Mouse (Mus musculus): ENCODE measurements around the gene Dbndd1. TPM values are rescaled to one million over a fixed set of nuclear protein-coding genes. Genes with fewer than 3 reads are reported as not detected.
"Not testable (repeated sequence)": the region's sequence is repeated elsewhere in the genome, so short reads cannot be mapped to it uniquely, and the experiment has no call there.

Gene Dbndd1
- polyA plus RNA-seq (2016; fragmentation: Nextera tagmentation; extraction: Ambion mirVana): 12.7 and 13.5 TPM in 2 replicates

- Histone ChIP-seq H3K9ac (replicated peaks) (peak within 1 kb of the TSS; percentile 76), H3K27ac (peak within 1 kb of the TSS; percentile 20), H3K9me3 (no peaks in the 10 kb centered on the region), H3K4me3 (replicated peaks) (peak within 1 kb of the TSS; percentile 73), H3K27me3 (peaks cover 48% of the 10 kb centered on the region), H3K36me3 (peaks cover 1% of the 10 kb centered on the region), H3K4me2 (peak within 1 kb of the TSS; percentile 87), H3K4me1 (replicated peaks) (peaks cover 28% of the 10 kb centered on the region)
- WGBS: under 1% methylated on average over 55 of the region's 63 CpGs
- ATAC-seq (ENCODE audit: insufficient number of reproducible peaks, insufficient read depth, low FRiP score, low TSS enrichment, low read depth): peak; percentile 23; the same call in 1 of the 2 replicates
Observed at GRCm38 (mm10) chr8:123514781-123515539, at the start of gene Dbndd1. Gene Dbndd1 (minus strand): TSS chr8:123515463.

GRCm38 (mm10) chr8:123564221-123564620 lies 49.0 kb upstream of the Dbndd1 start:
- not testable (repeated sequence) for ATAC-seq (ENCODE audit: insufficient number of reproducible peaks, insufficient read depth, low FRiP score, low TSS enrichment, low read depth); H3K9ac ChIP-seq (replicated peaks); H3K27me3 ChIP-seq; H3K4me3 ChIP-seq (replicated peaks); H3K4me1 ChIP-seq (replicated peaks); H3K27ac ChIP-seq; H3K36me3 ChIP-seq; H3K4me2 ChIP-seq; H3K9me3 ChIP-seq
- WGBS: no CpG with 5 or more reads among the region's 45 CpGs

GRCm38 (mm10) chr8:123537641-123538040 lies 22.4 kb upstream of the Dbndd1 start:
- H3K4me1 ChIP-seq (replicated peaks); H3K27ac ChIP-seq; H3K4me3 ChIP-seq (replicated peaks); H3K9ac ChIP-seq (replicated peaks); H3K9me3 ChIP-seq; H3K4me2 ChIP-seq; ATAC-seq (ENCODE audit: insufficient number of reproducible peaks, insufficient read depth, low FRiP score, low TSS enrichment, low read depth): not testable (repeated sequence)
- Histone ChIP-seq H3K36me3 (peaks cover 45% of the 10 kb centered on the region), H3K27me3 (peaks cover 15% of the 10 kb centered on the region)
- 81% methylated on average over 7 of the region's 14 CpGs for WGBS

GRCm38 (mm10) chr8:123536990-123537380 lies 21.7 kb upstream of the Dbndd1 start:
- no peaks in the 10 kb centered on the region for H3K9me3 ChIP-seq
- peaks cover 15% of the 10 kb centered on the region for H3K27me3 ChIP-seq
- peaks cover 51% of the 10 kb centered on the region for H3K36me3 ChIP-seq
- no peak overlapping the region for H3K4me2 ChIP-seq
- whole genome bisulfite sequencing: 17% methylated on average over 10 of the region's 10 CpGs
- no peak for ATAC-seq (ENCODE audit: insufficient number of reproducible peaks, insufficient read depth, low FRiP score, low TSS enrichment, low read depth)
- H3K4me1 ChIP-seq (replicated peaks): no peaks in the 10 kb centered on the region
- no peak overlapping the region for H3K4me3 ChIP-seq (replicated peaks)
- H3K27ac ChIP-seq: no peak overlapping the region
- no peak overlapping the region for H3K9ac ChIP-seq (replicated peaks)

DNA sequence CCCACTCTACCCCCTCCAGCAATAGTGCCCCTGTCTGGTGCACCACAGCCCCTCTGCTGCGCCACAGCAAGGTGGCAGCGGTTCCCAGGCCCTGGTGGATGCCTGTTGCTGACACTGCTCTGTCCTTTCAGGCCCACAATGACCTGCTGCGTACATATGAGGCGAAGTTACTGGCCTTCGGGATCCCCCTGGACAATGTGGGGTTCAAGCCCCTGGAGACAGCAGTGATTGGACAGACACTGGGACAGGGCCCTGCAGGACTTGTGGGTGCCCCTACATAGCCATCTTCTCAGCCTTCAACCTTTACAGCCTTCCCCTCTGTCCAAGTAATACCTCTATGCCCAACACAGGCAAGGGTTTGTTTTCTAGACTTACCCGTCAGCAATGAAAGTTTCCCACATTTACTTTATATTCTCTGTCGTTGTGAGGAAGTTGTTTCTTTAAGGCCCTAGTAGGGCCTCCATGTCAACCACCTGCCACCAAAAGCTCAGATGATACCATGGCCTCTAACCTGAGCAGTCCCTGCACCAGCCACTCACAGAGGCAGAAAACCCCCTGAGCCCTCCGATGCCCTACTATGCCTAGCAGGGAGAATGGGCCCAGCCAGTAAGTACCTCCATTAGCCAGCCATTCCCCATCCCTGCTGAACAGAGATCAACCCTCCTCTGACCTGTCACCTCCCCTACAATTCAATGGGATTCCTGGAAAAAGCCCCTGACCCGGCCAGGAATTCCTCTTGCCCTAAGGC lies 21.2 kb upstream of the Dbndd1 start:
- ATAC-seq (ENCODE audit: insufficient number of reproducible peaks, insufficient read depth, low FRiP score, low TSS enrichment, low read depth): no peak
- no peak overlapping the region for H3K4me2 ChIP-seq
- H3K4me1 ChIP-seq (replicated peaks): no peaks in the 10 kb centered on the region
- WGBS: 86% methylated on average over 9 of the region's 9 CpGs
- H3K4me3 ChIP-seq (replicated peaks): no peak overlapping the region
- H3K36me3 ChIP-seq: peaks cover 57% of the 10 kb centered on the region
- H3K9me3 ChIP-seq: no peaks in the 10 kb centered on the region
- H3K27me3 ChIP-seq: peaks cover 15% of the 10 kb centered on the region
- H3K9ac ChIP-seq (replicated peaks): no peak overlapping the region
- H3K27ac ChIP-seq: no peak overlapping the region

DNA sequence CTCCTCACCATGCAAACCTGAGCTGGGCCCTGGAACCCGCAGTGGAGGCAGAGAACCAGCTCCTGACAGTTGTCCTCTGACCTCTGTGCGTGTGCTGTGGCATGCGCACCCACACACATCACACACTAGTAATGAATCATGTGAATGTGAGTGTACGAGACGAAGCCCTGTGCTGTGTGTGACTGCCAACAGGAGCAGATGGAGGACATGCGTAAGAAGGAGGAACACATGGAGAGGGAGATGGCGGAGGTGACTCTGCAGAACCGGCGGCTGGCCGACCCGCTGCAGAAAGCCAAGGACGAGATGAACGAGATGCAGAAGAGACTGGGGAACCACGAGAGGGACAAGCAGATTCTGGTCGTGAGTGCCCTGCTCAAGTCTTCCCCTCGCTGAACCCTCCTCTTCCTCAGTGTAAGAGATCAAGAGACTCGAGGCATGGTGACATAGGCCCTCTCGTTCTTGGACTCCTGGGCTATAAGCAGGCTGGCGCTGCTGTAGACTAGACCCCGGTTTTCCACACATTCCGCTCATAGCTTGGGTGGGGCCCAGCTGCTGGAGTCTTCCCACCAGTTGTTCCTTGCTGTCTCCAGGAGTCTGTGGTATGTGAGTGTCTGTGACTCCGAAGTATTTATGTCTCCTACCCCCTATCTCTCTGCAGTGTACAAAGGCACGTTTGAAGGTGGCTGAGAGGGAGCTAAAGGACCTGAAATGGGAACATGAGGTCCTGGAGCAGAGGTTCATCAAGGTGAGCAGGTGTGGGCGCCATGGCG lies 12.6 kb upstream of the Dbndd1 start:
- ATAC-seq (ENCODE audit: insufficient number of reproducible peaks, insufficient read depth, low FRiP score, low TSS enrichment, low read depth): no peak
- no peaks in the 10 kb centered on the region for H3K27me3 ChIP-seq
- H3K4me3 ChIP-seq (replicated peaks): no peak overlapping the region
- H3K9me3 ChIP-seq: no peaks in the 10 kb centered on the region
- H3K4me2 ChIP-seq: no peak overlapping the region
- H3K9ac ChIP-seq (replicated peaks): no peak overlapping the region
- 93% methylated on average over 25 of the region's 25 CpGs for WGBS
- no peaks in the 10 kb centered on the region for H3K4me1 ChIP-seq (replicated peaks)
- H3K36me3 ChIP-seq: peaks cover 99% of the 10 kb centered on the region
- H3K27ac ChIP-seq: 0 out of 2 replicates have a peak overlapping the region, but pooled peaks have one; percentile 7

DNA sequence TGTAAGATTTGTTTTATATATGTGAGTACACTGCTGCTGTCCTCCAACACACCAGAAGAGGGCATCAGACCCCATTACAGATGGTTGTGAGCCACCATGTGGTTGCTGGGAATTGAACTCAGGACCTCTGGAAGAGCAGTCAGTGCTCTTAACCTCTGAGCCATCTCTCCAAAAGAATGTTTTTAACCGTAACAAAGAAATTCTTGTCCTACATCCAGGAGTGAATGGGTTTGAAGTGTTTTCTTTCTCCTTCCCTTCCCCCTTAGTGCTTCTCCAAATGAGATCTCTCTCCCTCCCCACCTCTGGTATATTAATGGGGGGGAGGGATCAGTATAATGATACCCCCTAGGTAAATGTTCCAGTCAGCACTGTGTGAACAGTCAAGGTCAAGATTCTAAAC lies 4.8 kb upstream of the Dbndd1 start:
- ATAC-seq (ENCODE audit: insufficient number of reproducible peaks, insufficient read depth, low FRiP score, low TSS enrichment, low read depth); H3K9me3 ChIP-seq; H3K4me2 ChIP-seq; H3K4me3 ChIP-seq (replicated peaks); H3K9ac ChIP-seq (replicated peaks); H3K27ac ChIP-seq: not testable (repeated sequence)
- Histone ChIP-seq H3K4me1 (replicated peaks) (peaks cover 17% of the 10 kb centered on the region), H3K27me3 (peaks cover 22% of the 10 kb centered on the region; the same call in 1 of the 2 replicates), H3K36me3 (peaks cover 46% of the 10 kb centered on the region)
- 97% methylated on average over 1 of the region's 1 CpGs for WGBS

DNA sequence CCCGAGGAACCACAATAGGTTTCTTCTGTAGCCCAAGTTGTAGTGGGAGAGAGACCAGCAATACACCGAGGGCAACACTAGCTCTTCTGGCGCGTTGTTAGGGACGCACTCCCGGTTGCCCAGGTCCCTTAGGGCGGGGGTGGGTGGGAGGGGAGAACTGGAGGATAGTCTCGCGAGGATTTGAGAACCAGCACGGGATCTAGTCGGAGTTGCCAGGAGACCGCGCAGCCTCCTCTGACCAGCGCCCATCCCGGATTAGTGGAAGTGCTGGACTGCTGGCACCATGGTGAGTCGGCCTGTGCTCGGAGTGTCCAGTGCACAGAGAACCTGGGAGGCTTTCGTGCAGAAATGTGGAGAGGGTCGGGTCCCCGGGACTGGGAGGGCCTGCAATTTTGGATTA lies 3.4 kb upstream of the Dbndd1 start, which contains the start of gene Gas8:
Gene Gas8, plus strand, starts transcription at position 168 of the 400 bp plus-strand sequence.
- no peak within 1 kb of the TSS for H3K27ac ChIP-seq
- under 1% methylated on average over 20 of the region's 20 CpGs for WGBS

DNA sequence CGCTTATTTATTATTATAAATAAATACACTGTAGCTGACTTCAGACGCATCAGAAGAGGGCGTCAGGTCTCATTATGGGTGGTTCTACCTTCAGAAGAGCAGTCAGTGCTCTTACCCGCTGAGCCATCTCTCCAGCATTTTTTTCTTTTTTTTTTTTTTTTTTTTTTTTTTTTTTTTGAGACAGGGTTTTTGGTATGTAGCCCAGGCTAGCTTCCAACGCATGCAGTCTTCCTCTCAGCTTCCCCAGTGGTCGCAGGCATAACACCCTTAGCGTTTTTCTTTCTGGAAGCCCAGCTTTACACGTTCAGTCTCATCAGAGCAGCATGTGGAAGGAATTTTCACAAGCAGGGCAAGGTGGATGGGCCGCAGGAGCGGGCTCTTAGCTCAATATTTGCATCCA lies 2.9 kb upstream of the Dbndd1 start:
- H3K9ac ChIP-seq (replicated peaks): peak overlapping the region; percentile 79; the same call in 1 of the 2 replicates
- WGBS: 38% methylated on average over 10 of the region's 10 CpGs
- H3K27ac ChIP-seq: no peak overlapping the region
- no peak for ATAC-seq (ENCODE audit: insufficient number of reproducible peaks, insufficient read depth, low FRiP score, low TSS enrichment, low read depth)
- peaks cover 27% of the 10 kb centered on the region for H3K36me3 ChIP-seq
- peak overlapping the region; percentile 66 for H3K4me3 ChIP-seq (replicated peaks)
- peak overlapping the region; percentile 84 for H3K4me2 ChIP-seq
- H3K4me1 ChIP-seq (replicated peaks): peaks cover 28% of the 10 kb centered on the region
- H3K9me3 ChIP-seq: no peaks in the 10 kb centered on the region
- peaks cover 38% of the 10 kb centered on the region for H3K27me3 ChIP-seq

More for the DNA sequence above, 3.4 kb upstream of the Dbndd1 start, which contains the start of gene Gas8:
- Histone ChIP-seq H3K27me3 (peaks cover 33% of the 10 kb centered on the region; the same call in 1 of the 2 replicates), H3K4me1 (replicated peaks) (peaks cover 25% of the 10 kb centered on the region), H3K36me3 (peaks cover 32% of the 10 kb centered on the region), H3K4me2 (peak within 1 kb of the TSS; percentile 84), H3K9ac (replicated peaks) (peak within 1 kb of the TSS; percentile 79), H3K4me3 (replicated peaks) (peak within 1 kb of the TSS; percentile 66), H3K9me3 (no peaks in the 10 kb centered on the region)
- ATAC-seq (ENCODE audit: insufficient number of reproducible peaks, insufficient read depth, low FRiP score, low TSS enrichment, low read depth): peak; percentile 78

GRCm38 (mm10) chr8:123516596-123516995 lies 1.3 kb upstream of the Dbndd1 start:
- WGBS: 45% methylated on average over 2 of the region's 2 CpGs
- Histone ChIP-seq H3K27me3 (peaks cover 48% of the 10 kb centered on the region), H3K4me3 (replicated peaks) (no peak overlapping the region), H3K27ac (no peak overlapping the region), H3K9ac (replicated peaks) (no peak overlapping the region), H3K36me3 (peaks cover 13% of the 10 kb centered on the region), H3K9me3 (no peaks in the 10 kb centered on the region), H3K4me1 (replicated peaks) (peaks cover 28% of the 10 kb centered on the region), H3K4me2 (no peak overlapping the region)
- no peak for ATAC-seq (ENCODE audit: insufficient number of reproducible peaks, insufficient read depth, low FRiP score, low TSS enrichment, low read depth)
